Mouse (Mus musculus) heart, embryonic 16.5 days (tissue): ENCODE data around the gene Ccdc149. TPM values are rescaled to one million over a fixed set of nuclear protein-coding genes. Genes with fewer than 3 reads are reported as not detected.

ENCODE experiments used
- ATAC-seq: fragments of 200-750 bp; cut with Nextera tagmentation; replicated peaks from 2 replicates; pipeline ENCODE4 v1.8.0; 2017; ENCODE audit warnings: moderate number of reproducible peaks; ENCODE audit not compliant: insufficient read depth, low FRiP score; ENCODE audit errors: extremely low read depth
- H3K27ac ChIP-seq: fragments of 300-500 bp; sonication (generic); 2 replicates; pipeline ENCODE4 v1.5.1; 2014; ENCODE audit warnings: mild to moderate bottlenecking, low read length, control low read depth, moderate library complexity
- H3K27me3 ChIP-seq: fragments of 300-500 bp; sonication (generic); 2 replicates; pipeline ENCODE4 v1.6.1; 2014; ENCODE audit warnings: low read length, mixed read lengths; ENCODE audit not compliant: control insufficient read depth, insufficient read depth
- H3K36me3 ChIP-seq: fragments of 300-500 bp; sonication (generic); 2 replicates; pipeline ENCODE4 v1.6.1; 2014; ENCODE audit not compliant: control insufficient read depth, insufficient read depth
- H3K4me1 ChIP-seq: fragments of 300-500 bp; sonication (generic); 2 replicates; pipeline ENCODE4 v1.6.1; 2014; ENCODE audit warnings: low read length, mixed read lengths; ENCODE audit not compliant: control insufficient read depth, insufficient read depth
- H3K4me2 ChIP-seq: fragments of 300-500 bp; sonication (generic); 2 replicates; pipeline ENCODE4 v1.6.1; 2014; ENCODE audit warnings: low read depth, mild to moderate bottlenecking, control low read depth, low read length
- H3K4me3 ChIP-seq: fragments of 300-500 bp; sonication (generic); 2 replicates; pipeline ENCODE4 v1.5.1; 2014; ENCODE audit warnings: mild to moderate bottlenecking, control low read depth, low read length
- H3K9ac ChIP-seq: fragments of 300-500 bp; sonication (generic); 2 replicates; pipeline ENCODE4 v1.6.1; 2014; ENCODE audit warnings: low read length, control low read depth
- H3K9me3 ChIP-seq: fragments of 300-500 bp; sonication (generic); replicated peaks from 2 replicates; pipeline ENCODE4 v1.6.1; 2016; ENCODE audit warnings: low read length; ENCODE audit not compliant: control insufficient read depth
- WGBS: fragments of 180-500 bp; shearing (Covaris S2); extraction: QIAGEN DNeasy Blood & Tissue Kit; methylation state at CpG from one replicate; pipeline ENCODE4 v1.1.7; 2014; 5-methylcytosine and 5-hydroxymethylcytosine counted together
- polyA plus RNA-seq: library from polyadenylated mRNA; unstranded; fragments of >200 nt; fragmentation: Nextera tagmentation; extraction: Ambion mirVana; gene quantifications from 2 replicates; pipeline ENCODE4 v1.2.1, GENCODE M21; 2015

Gene Ccdc149
- 2.9 and 3.3 TPM in 2 replicates for polyA plus RNA-seq

GRCm38 (mm10) chr5:52470991-52471801 is at the start of gene Ccdc149:
Gene Ccdc149, minus strand, starts transcription at chr5:52471521.
- Histone ChIP-seq H3K4me1 (0 out of 2 replicates have a peak, but pooled peaks cover 7% of the 10 kb centered on the region), H3K36me3 (no peaks in the 10 kb centered on the region), H3K4me3 (peak within 1 kb of the TSS; percentile 74), H3K27ac (no peak within 1 kb of the TSS), H3K4me2 (peak within 1 kb of the TSS; percentile 89), H3K9me3 (no peaks in the 10 kb centered on the region), H3K9ac (peak within 1 kb of the TSS; percentile 82), H3K27me3 (no peaks in the 10 kb centered on the region)
- peak; percentile 79 for ATAC-seq
- WGBS, result 1% methylated on average over 62 of the region's 65 CpGs

- peaks cover 3% of the 10 kb centered on the region; the same call in 1 of the 2 replicates for H3K4me1 ChIP-seq
- H3K27ac ChIP-seq, result no peak overlapping the region
- H3K4me2 ChIP-seq, result no peak overlapping the region
- no peaks in the 10 kb centered on the region for H3K27me3 ChIP-seq
- 0 out of 2 replicates have a peak, but pooled peaks cover 3% of the 10 kb centered on the region for H3K9me3 ChIP-seq
- 81% methylated on average over 2 of the region's 2 CpGs for WGBS
- no peak overlapping the region for H3K4me3 ChIP-seq
- no peaks in the 10 kb centered on the region for H3K36me3 ChIP-seq
- no peak for ATAC-seq
- H3K9ac ChIP-seq, result no peak overlapping the region
Measured at GRCm38 (mm10) chr5:52519921-52520320, 48.6 kb upstream of the Ccdc149 start.

GRCm38 (mm10) chr5:52516072-52516476 is 44.8 kb upstream of the Ccdc149 start:
- no peak; the same call in 1 of the 2 replicates for ATAC-seq
- H3K36me3 ChIP-seq, result no peaks in the 10 kb centered on the region
- no peak overlapping the region for H3K9ac ChIP-seq
- WGBS, result 18% methylated on average over 21 of the region's 21 CpGs
- peak overlapping the region; percentile 55 for H3K4me2 ChIP-seq
- H3K4me1 ChIP-seq, result peaks cover 3% of the 10 kb centered on the region; the same call in 1 of the 2 replicates
- H3K27me3 ChIP-seq, result no peaks in the 10 kb centered on the region
- 0 out of 2 replicates have a peak, but pooled peaks cover 3% of the 10 kb centered on the region for H3K9me3 ChIP-seq
- H3K27ac ChIP-seq, result no peak overlapping the region
- peak overlapping the region; percentile 38 for H3K4me3 ChIP-seq

- ATAC-seq, result no peak
- Histone ChIP-seq H3K36me3 (no peaks in the 10 kb centered on the region), H3K4me2 (peak overlapping the region; percentile 55)
Measured at GRCm38 (mm10) chr5:52515246-52516021, 44.1 kb upstream of the Ccdc149 start.

GRCm38 (mm10) chr5:52511089-52511488 is 39.8 kb upstream of the Ccdc149 start:
- H3K27ac ChIP-seq, result no peak overlapping the region
- 61% methylated on average over 3 of the region's 3 CpGs for WGBS
- no peaks in the 10 kb centered on the region for H3K9me3 ChIP-seq
- no peak overlapping the region for H3K4me2 ChIP-seq
- H3K36me3 ChIP-seq, result no peaks in the 10 kb centered on the region
- peaks cover 8% of the 10 kb centered on the region; the same call in 1 of the 2 replicates for H3K4me1 ChIP-seq
- no peak overlapping the region for H3K9ac ChIP-seq
- no peak overlapping the region for H3K4me3 ChIP-seq
- ATAC-seq, result no peak
- H3K27me3 ChIP-seq, result no peaks in the 10 kb centered on the region

More at GRCm38 (mm10) chr5:52515246-52516021, 44.1 kb upstream of the Ccdc149 start:
- 0 out of 2 replicates have a peak, but pooled peaks cover 3% of the 10 kb centered on the region for H3K9me3 ChIP-seq
- H3K4me3 ChIP-seq, result peak overlapping the region; percentile 38
- H3K4me1 ChIP-seq, result peaks cover 5% of the 10 kb centered on the region; the same call in 1 of the 2 replicates
- no peak overlapping the region for H3K27ac ChIP-seq
- H3K27me3 ChIP-seq, result no peaks in the 10 kb centered on the region
- no peak overlapping the region for H3K9ac ChIP-seq
- 35% methylated on average over 22 of the region's 22 CpGs for WGBS

GRCm38 (mm10) chr5:52509416-52509815 is 38.1 kb upstream of the Ccdc149 start:
- no peaks in the 10 kb centered on the region for H3K9me3 ChIP-seq

GRCm38 (mm10) chr5:52504666-52505065 is 33.3 kb upstream of the Ccdc149 start:
- Histone ChIP-seq H3K27me3 (no peaks in the 10 kb centered on the region), H3K9me3 (no peaks in the 10 kb centered on the region), H3K9ac (no peak overlapping the region), H3K36me3 (no peaks in the 10 kb centered on the region), H3K4me3 (no peak overlapping the region), H3K4me1 (0 out of 2 replicates have a peak, but pooled peaks cover 2% of the 10 kb centered on the region), H3K4me2 (no peak overlapping the region), H3K27ac (no peak overlapping the region)
- WGBS, result 78% methylated on average over 13 of the region's 13 CpGs
- ATAC-seq, result no peak

More at GRCm38 (mm10) chr5:52509416-52509815, 38.1 kb upstream of the Ccdc149 start:
- peak; percentile 82 for ATAC-seq
- Histone ChIP-seq H3K27ac (peak overlapping the region; percentile 73), H3K4me3 (no peak overlapping the region), H3K27me3 (no peaks in the 10 kb centered on the region), H3K4me1 (0 out of 2 replicates have a peak, but pooled peaks cover 4% of the 10 kb centered on the region), H3K9ac (no peak overlapping the region), H3K4me2 (no peak overlapping the region), H3K36me3 (no peaks in the 10 kb centered on the region)
- 54% methylated on average over 6 of the region's 6 CpGs for WGBS

GRCm38 (mm10) chr5:52504148-52504547 is 32.8 kb upstream of the Ccdc149 start:
- ATAC-seq, result no peak
- Histone ChIP-seq H3K4me3 (no peak overlapping the region), H3K9me3 (no peaks in the 10 kb centered on the region), H3K9ac (no peak overlapping the region), H3K4me1 (0 out of 2 replicates have a peak, but pooled peaks cover under 1% of the 10 kb centered on the region), H3K27ac (no peak overlapping the region), H3K36me3 (no peaks in the 10 kb centered on the region), H3K27me3 (no peaks in the 10 kb centered on the region), H3K4me2 (no peak overlapping the region)
- whole genome bisulfite sequencing, result 80% methylated on average over 11 of the region's 11 CpGs
